Comparison of ENCODE assay signal across 25 mouse cellular contexts in the genomic region with DNA sequence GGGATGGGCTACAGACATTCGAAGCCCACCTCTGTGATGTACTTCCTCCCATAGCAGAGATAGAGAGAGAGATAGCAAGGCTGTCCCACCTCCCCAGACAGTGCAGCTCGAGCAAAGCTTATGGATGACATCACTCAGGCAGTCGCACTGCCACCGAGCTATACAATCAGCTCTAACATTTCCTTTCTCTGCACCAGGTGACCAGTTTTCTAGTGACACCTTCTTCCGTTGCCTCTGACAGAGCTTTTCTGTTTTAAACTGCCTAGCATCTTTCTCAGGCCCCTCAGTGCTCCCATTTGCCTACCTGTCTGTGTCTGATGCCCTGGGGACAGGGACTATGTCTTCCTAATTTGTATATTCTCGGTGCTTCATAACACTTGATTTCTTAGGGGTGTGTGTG. TPM values are rescaled to one million over a fixed set of nuclear protein-coding genes. Genes with fewer than 3 reads are reported as not detected.
DNase-seq lines count a peak whose midpoint lies in the region; ATAC-seq lines count a peak whose summit lies in the region.
"Had no signal": no experiment of that assay in that cellular context is flagged by ENCODE, and none has a peak within 500 bp of the region (broad histone marks: within the 10 kb centered on the region; RNA-seq: fewer than 3 reads in every experiment).

No protein-coding gene starts in this region.

- H3K9ac ChIP-seq in liver, embryonic 15.5 days = no peak overlapping the region
- H3K9ac ChIP-seq: lung, embryonic 15.5 days had no signal

- peak overlapping the region; percentile 57; the same call in 1 of the 2 replicates for H3K27ac ChIP-seq in liver, embryonic 15.5 days (replicated peaks)
- H3K27ac ChIP-seq: forebrain, embryonic 10.5 days; gastrocnemius, adult 2 months; layer of hippocampus, adult 2 months; lung, embryonic 15.5 days; macrophage; midbrain, embryonic 10.5 days had no signal

- H3K4me1 ChIP-seq in liver, embryonic 15.5 days (replicated peaks) = peaks cover 85% of the 10 kb centered on the region

- 0 out of 2 replicates have a peak, but pooled peaks cover 2% of the 10 kb centered on the region for H3K36me3 ChIP-seq in liver, embryonic 15.5 days (replicated peaks)
- H3K36me3 ChIP-seq: lung, embryonic 15.5 days had no signal

- 60% methylated on average over 6 of the region's 6 CpGs for WGBS in liver, embryonic 15.5 days (ENCODE audit: insufficient replicate concordance)

- no peak overlapping the region for H3K4me2 ChIP-seq in liver, embryonic 15.5 days
- H3K4me2 ChIP-seq: lung, embryonic 15.5 days had no signal

- no peaks in the 10 kb centered on the region for H3K27me3 ChIP-seq in liver, embryonic 15.5 days
- H3K27me3 ChIP-seq: lung, embryonic 15.5 days had no signal

- H3K4me3 ChIP-seq in liver, embryonic 15.5 days (replicated peaks) = no peak overlapping the region
- H3K4me3 ChIP-seq: forebrain, embryonic 10.5 days; gastrocnemius, adult 2 months; layer of hippocampus, adult 2 months; lung, embryonic 15.5 days; midbrain, embryonic 10.5 days had no signal

- H3K9me3 ChIP-seq in liver, embryonic 15.5 days (replicated peaks) = no peaks in the 10 kb centered on the region
- H3K9me3 ChIP-seq: forebrain, embryonic 10.5 days; G1E; lung, embryonic 15.5 days; midbrain, embryonic 10.5 days had no signal

- ATAC-seq in liver, embryonic 15.5 days (ENCODE audit: insufficient read depth) = no peak
- ATAC-seq: hindbrain, embryonic 16.5 days had no signal

- DNase-seq in liver (no peak), R1 (ENCODE audit: low read depth, low spot score) (peak; percentile 17)
- peak; percentile 81 for DNase-seq in CD4-positive, CD25-positive, alpha-beta regulatory T cell, adult 2 months (ENCODE audit: low read depth, low spot score)
- peak; percentile 48 to 50 for DNase-seq in natural killer cell, adult 2 months (ENCODE audit: low spot score in 2 of 2)
- no peak for DNase-seq in cerebellum, adult 18-20 months
- DNase-seq in lung, postnatal 36 days = no peak
- DNase-seq: adrenal gland, postnatal 36 days; cerebellum, adult 2 months; cerebellum, postnatal 36 days; gastrocnemius, adult 2 months; heart, adult 18-20 months; heart, postnatal 36 days; kidney, adult 11 months; kidney, postnatal 10 days; layer of hippocampus, postnatal 36 days; retina, postnatal 1 day; right cerebral cortex, postnatal 4 days had no signal

RNA-seq across cellular contexts. Expression of gene Mylpf, which starts 11.8 kb away (rescaled TPM):
- 67.8 and 89.3 TPM in 2 replicates for polyA plus RNA-seq in liver, embryonic 15.5 days (2015; fragmentation: Nextera tagmentation; extraction: Ambion mirVana)

RNA-seq across cellular contexts. Expression of gene Tbc1d10b, which starts 12.2 kb away (rescaled TPM):
- polyA plus RNA-seq in liver, embryonic 15.5 days (2015; fragmentation: Nextera tagmentation; extraction: Ambion mirVana) = 17.1 and 18.2 TPM in 2 replicates

RNA-seq across cellular contexts. Expression of gene Zfp553, which starts 12.4 kb away (rescaled TPM):
- 6.3 and 6.8 TPM in 2 replicates for polyA plus RNA-seq in liver, embryonic 15.5 days (2015; fragmentation: Nextera tagmentation; extraction: Ambion mirVana)

RNA-seq across cellular contexts. Expression of gene Sept1, which starts 12.5 kb away (rescaled TPM):
- polyA plus RNA-seq in liver, embryonic 15.5 days (2015; fragmentation: Nextera tagmentation; extraction: Ambion mirVana) = 9.4 and 9.7 TPM in 2 replicates

RNA-seq across cellular contexts. Expression of gene Zfp771, which starts 23.6 kb away (rescaled TPM):
- polyA plus RNA-seq in liver, embryonic 15.5 days (2015; fragmentation: Nextera tagmentation; extraction: Ambion mirVana) = 13.8 and 15.0 TPM in 2 replicates

Comparison
In these comparisons a context has a peak if more than half of its experiments do, and no peak if none do; other contexts are left out.
1. DNase-seq: peak in CD4-positive, CD25-positive, alpha-beta regulatory T cell, adult 2 months (single experiment), R1 (single experiment) and natural killer cell, adult 2 months (2 of 2); none in liver (single experiment), cerebellum, adult 18-20 months (0 of 2) and lung, postnatal 36 days (single experiment).